Comparison of ENCODE assay signal across 25 mouse cellular contexts in the genomic region with DNA sequence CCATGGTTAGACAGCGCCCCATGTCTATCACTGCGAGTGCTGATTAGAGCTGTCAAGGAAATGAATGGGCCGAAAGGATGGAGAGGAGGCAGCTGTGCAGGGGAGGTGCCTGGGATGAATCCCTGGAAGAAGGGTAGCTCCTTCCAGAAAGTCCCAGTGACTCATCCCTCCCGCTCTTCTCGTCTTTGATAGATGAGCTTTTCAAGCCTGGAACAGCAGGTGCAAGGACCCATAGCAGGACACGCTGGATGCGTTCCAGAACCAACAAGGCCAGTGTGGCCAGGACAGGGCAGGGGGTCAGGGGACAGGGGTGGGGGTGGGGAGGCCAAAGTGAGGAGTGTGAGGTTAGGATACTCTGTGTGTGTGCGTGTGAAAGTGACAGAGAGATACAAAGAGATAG. TPM values are rescaled to one million over a fixed set of nuclear protein-coding genes. Genes with fewer than 3 reads are reported as not detected.
DNase-seq lines count a peak whose midpoint lies in the region; ATAC-seq and TF ChIP-seq lines count a peak whose summit lies in the region.
"Had no signal": no experiment of that assay in that cellular context is flagged by ENCODE, and none has a peak within 500 bp of the region (broad histone marks: within the 10 kb centered on the region; RNA-seq: fewer than 3 reads in every experiment).

No protein-coding gene starts in this region.

- H3K36me3 ChIP-seq in heart, embryonic 16.5 days (ENCODE audit: control insufficient read depth, insufficient read depth), result no peaks in the 10 kb centered on the region
- H3K36me3 ChIP-seq in heart, embryonic 10.5 days, result no peaks in the 10 kb centered on the region
- H3K36me3 ChIP-seq in C2C12 (ENCODE audit: control insufficient read depth, insufficient read depth), result no peaks in the 10 kb centered on the region
- H3K36me3 ChIP-seq: embryonic facial prominence, embryonic 15.5 days; heart, embryonic 15.5 days; kidney, embryonic 15.5 days; neural tube, embryonic 13.5 days; stomach, embryonic 15.5 days had no signal

- no peak for DNase-seq in heart, embryonic 10.5 days (ENCODE audit: low spot score)
- peak; percentile 48 for DNase-seq in 3T3-L1 (ENCODE audit: low read depth, low spot score)
- peak; percentile 20 for DNase-seq in adrenal gland, postnatal 25 days
- no peak for DNase-seq in natural killer cell, adult 2 months (ENCODE audit: low spot score in 2 of 2)
- DNase-seq in spleen, postnatal 36 days (ENCODE audit: low spot score in 2 of 2), result no peak
- DNase-seq: cerebellum, adult 8-10 months; gastrocnemius, postnatal 25 days; heart, adult 2 months; kidney, postnatal 36 days; layer of hippocampus, postnatal 36 days; lung, postnatal 4 days; midbrain, embryonic 14.5 days; retina, postnatal 1 day had no signal

- TF ChIP-seq CTCF in C2C12 (IDR thresholded peaks at IDR 0.05; ENCODE audit: control insufficient read depth, insufficient read depth, insufficient read length), result no peak

- H3K27me3 ChIP-seq in heart, embryonic 16.5 days (ENCODE audit: control insufficient read depth, insufficient read depth, low read length), result no peaks in the 10 kb centered on the region
- no peaks in the 10 kb centered on the region; the same call in 1 of the 2 replicates for H3K27me3 ChIP-seq in heart, embryonic 10.5 days (ENCODE audit: insufficient read depth, poor library complexity, severe bottlenecking)
- H3K27me3 ChIP-seq in C2C12 (ENCODE audit: control insufficient read depth, insufficient read depth, insufficient read length), result peaks cover 7% of the 10 kb centered on the region
- H3K27me3 ChIP-seq: embryonic facial prominence, embryonic 15.5 days; heart, embryonic 15.5 days; stomach, embryonic 15.5 days had no signal

- H3K9me3 ChIP-seq in heart, embryonic 16.5 days (replicated peaks; ENCODE audit: control insufficient read depth, low read length), result no peaks in the 10 kb centered on the region
- no peaks in the 10 kb centered on the region for H3K9me3 ChIP-seq in heart, embryonic 10.5 days
- H3K9me3 ChIP-seq: embryonic facial prominence, embryonic 15.5 days; heart, embryonic 15.5 days; kidney, embryonic 15.5 days; neural tube, embryonic 13.5 days; stomach, embryonic 15.5 days had no signal

- peak; percentile 32; the same call in 1 of the 2 replicates for ATAC-seq in heart, embryonic 16.5 days (replicated peaks; ENCODE audit: extremely low read depth, insufficient read depth, low FRiP score)
- ATAC-seq: forebrain, embryonic 14.5 days; intestine, postnatal 0 days had no signal

- H3K4me1 ChIP-seq in heart, embryonic 16.5 days (ENCODE audit: control insufficient read depth, insufficient read depth, low read length), result no peaks in the 10 kb centered on the region; the same call in 1 of the 2 replicates
- H3K4me1 ChIP-seq in heart, embryonic 10.5 days, result peaks cover 23% of the 10 kb centered on the region
- H3K4me1 ChIP-seq: embryonic facial prominence, embryonic 15.5 days; kidney, embryonic 15.5 days; stomach, embryonic 15.5 days had no signal

- H3K9ac ChIP-seq in heart, embryonic 16.5 days (ENCODE audit: low read length), result no peak overlapping the region
- H3K9ac ChIP-seq: embryonic facial prominence, embryonic 15.5 days; heart, embryonic 15.5 days; kidney, embryonic 15.5 days; liver, embryonic 14.5 days; neural tube, embryonic 13.5 days; stomach, embryonic 15.5 days had no signal

- WGBS in heart, embryonic 16.5 days, result 45% methylated on average over 8 of the region's 8 CpGs
- 49% methylated on average over 8 of the region's 8 CpGs for WGBS in heart, embryonic 10.5 days

- no peak overlapping the region for H3K4me3 ChIP-seq in heart, embryonic 16.5 days (ENCODE audit: low read length)
- no peak overlapping the region for H3K4me3 ChIP-seq in heart, embryonic 10.5 days
- H3K4me3 ChIP-seq in C2C12 (ENCODE audit: insufficient read depth, poor library complexity, severe bottlenecking), result no peak overlapping the region
- H3K4me3 ChIP-seq: embryonic facial prominence, embryonic 15.5 days; heart, adult 2 months; heart, embryonic 15.5 days; kidney, embryonic 15.5 days; neural tube, embryonic 13.5 days; stomach, embryonic 15.5 days had no signal

- no peak overlapping the region for H3K4me2 ChIP-seq in heart, embryonic 16.5 days (ENCODE audit: low read depth, low read length)
- H3K4me2 ChIP-seq: embryonic facial prominence, embryonic 15.5 days; heart, embryonic 15.5 days; kidney, embryonic 15.5 days; neural tube, embryonic 13.5 days; stomach, embryonic 15.5 days had no signal

- H3ac ChIP-seq in C2C12 (ENCODE audit: control insufficient read depth, insufficient read length, low read depth), result no peak overlapping the region

- H3K79me2 ChIP-seq in C2C12 (ENCODE audit: control insufficient read depth, insufficient read depth), result no peaks in the 10 kb centered on the region

- no peak overlapping the region for H3K27ac ChIP-seq in heart, embryonic 16.5 days (ENCODE audit: low read length)
- no peak overlapping the region for H3K27ac ChIP-seq in heart, embryonic 10.5 days
- H3K27ac ChIP-seq: embryonic facial prominence, embryonic 15.5 days; heart, adult 2 months; heart, embryonic 15.5 days; kidney, embryonic 15.5 days; liver, embryonic 14.5 days; neural tube, embryonic 13.5 days; stomach, embryonic 15.5 days had no signal

- H3K79me3 ChIP-seq in C2C12 (ENCODE audit: low read depth), result no peaks in the 10 kb centered on the region

TF ChIP-seq in C2C12, 6 proteins besides CTCF, POLR2A, EP300 and RAD21:
- TF ChIP-seq MYOD1 (IDR thresholded peaks at IDR 0.05; ENCODE audit: control insufficient read depth, insufficient read length, low read depth) (peak; percentile 86), USF1 (IDR thresholded peaks at IDR 0.05; ENCODE audit: low read depth) (no peak), MYOG (IDR thresholded peaks at IDR 0.05; ENCODE audit: control insufficient read depth, extremely low read depth, insufficient read length) (no peak)

RNA-seq across cellular contexts. Expression of gene Sec14l5, which starts 12.3 kb away (rescaled TPM):
- polyA plus RNA-seq in heart, embryonic 16.5 days (2015; fragmentation: Nextera tagmentation; extraction: Ambion mirVana), result 0.08 and 0.14 TPM in 2 replicates
- polyA plus RNA-seq in heart, embryonic 10.5 days (2016; fragmentation: Nextera tagmentation; extraction: Ambion mirVana), result not detected in 2 replicates
- polyA plus RNA-seq in C2C12 (2012; fragmentation: generic; extraction: Trizol), result 0.01 TPM
- total RNA-seq in adrenal gland, postnatal 25 days (2021), result 0.15 TPM in 1 of 2 replicates, not detected in the other
- total RNA-seq: megakaryocyte-erythroid progenitor cell, adult 5-6 weeks had no signal
- polyA plus RNA-seq: intestine, postnatal 0 days; limb, embryonic 11.5 days had no signal

RNA-seq across cellular contexts. Expression of gene Ppl, which starts 27.0 kb away (rescaled TPM):
- 1.9 and 2.3 TPM in 2 replicates for polyA plus RNA-seq in heart, embryonic 16.5 days (2015; fragmentation: Nextera tagmentation; extraction: Ambion mirVana)
- 2.0 and 2.7 TPM in 2 replicates for polyA plus RNA-seq in heart, embryonic 10.5 days (2016; fragmentation: Nextera tagmentation; extraction: Ambion mirVana)
- 0.08 TPM for polyA plus RNA-seq in C2C12 (2012; fragmentation: generic; extraction: Trizol)
- total RNA-seq in adrenal gland, postnatal 25 days (2021), result 1.5 and 2.2 TPM in 2 replicates
- total RNA-seq: megakaryocyte-erythroid progenitor cell, adult 5-6 weeks had no signal

RNA-seq across cellular contexts. Expression of gene Nagpa, which starts 44.6 kb away (rescaled TPM):
- 17.7 and 18.1 TPM in 2 replicates for polyA plus RNA-seq in heart, embryonic 16.5 days (2015; fragmentation: Nextera tagmentation; extraction: Ambion mirVana)
- 18.0 and 18.7 TPM in 2 replicates for polyA plus RNA-seq in heart, embryonic 10.5 days (2016; fragmentation: Nextera tagmentation; extraction: Ambion mirVana)
- polyA plus RNA-seq in C2C12 (2012; fragmentation: generic; extraction: Trizol), result 22.5 TPM
- 30.8 and 31.5 TPM in 2 replicates for total RNA-seq in adrenal gland, postnatal 25 days (2021)

Comparison
In these comparisons a context has a peak if more than half of its experiments do, and no peak if none do; other contexts are left out.
1. DNase-seq: peak in 3T3-L1 (single experiment) and adrenal gland, postnatal 25 days (single experiment); none in heart, embryonic 10.5 days (single experiment), natural killer cell, adult 2 months (0 of 2) and spleen, postnatal 36 days (0 of 2).